Mouse (Mus musculus): ENCODE measurements around the gene Kcnn1. TPM values are rescaled to one million over a fixed set of nuclear protein-coding genes. Genes with fewer than 3 reads are reported as not detected.

Gene Kcnn1
- total and polyA plus RNA-seq, 2 experiments = 6.2 to 8.4 TPM

- Histone ChIP-seq H3K79me2 (ENCODE audit: control insufficient read depth, insufficient read depth, low read length) (peaks cover 3% of the 10 kb centered on the region; the same call in 1 of the 2 replicates), H3K4me3 (ENCODE audit: insufficient read depth, low read depth, low read length) (no peak overlapping the region), H3K27ac (replicated peaks; ENCODE audit: insufficient read depth, low read depth, low read length) (no peak overlapping the region), H3K4me1 (ENCODE audit: control insufficient read depth, insufficient read depth, low read length) (peaks cover 2% of the 10 kb centered on the region), H3K36me3 (ENCODE audit: control insufficient read depth, insufficient read depth, low read length) (peaks cover 13% of the 10 kb centered on the region), H3K27me3 (ENCODE audit: control insufficient read depth, insufficient read depth, low read length) (peaks cover 6% of the 10 kb centered on the region; the same call in 1 of the 2 replicates), H3K9ac (ENCODE audit: low read depth, low read length) (no peak overlapping the region)
- no peak for DNase-seq (ENCODE audit: extremely low read depth, low read depth, low spot score)
- 15% methylated on average over 21 of the region's 21 CpGs for WGBS
- TF ChIP-seq CTCF (IDR thresholded peaks at IDR 0.05; ENCODE audit: low read depth, low read length) (no peak), POLR2A (IDR thresholded peaks at IDR 0.05; ENCODE audit: extremely low read depth, insufficient read depth, low read length) (no peak)
Observed at GRCm38 (mm10) chr8:70891356-70891755, 28.3 kb upstream of the Kcnn1 start.

- no peak for DNase-seq (ENCODE audit: extremely low read depth, low read depth, low spot score)
- peaks cover 6% of the 10 kb centered on the region; the same call in 1 of the 2 replicates for H3K27me3 ChIP-seq (ENCODE audit: control insufficient read depth, insufficient read depth, low read length)
Observed at GRCm38 (mm10) chr8:70890656-70891055, 27.6 kb upstream of the Kcnn1 start.

DNA sequence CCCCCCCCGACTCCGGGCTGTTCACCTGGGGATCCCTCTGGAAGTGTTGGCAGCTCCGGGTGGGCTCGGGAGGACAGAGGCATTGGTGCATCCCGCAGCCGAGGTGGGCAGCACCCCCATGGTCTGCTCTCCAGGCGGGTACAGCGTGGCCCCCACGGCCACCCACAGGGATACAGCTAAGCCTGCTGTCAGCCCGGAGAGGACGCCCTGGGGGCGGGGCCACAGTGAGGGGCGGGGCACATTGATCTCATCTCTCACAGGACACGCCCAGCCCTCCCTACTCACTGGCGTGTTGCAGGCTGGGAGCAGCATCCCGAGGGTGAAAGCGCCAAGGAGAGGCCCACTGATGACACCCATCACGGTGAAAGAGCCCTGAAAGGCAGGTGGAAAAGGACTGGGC lies 24.6 kb upstream of the Kcnn1 start:
- WGBS = 16% methylated on average over 18 of the region's 18 CpGs
- no peak for TF ChIP-seq POLR2A (IDR thresholded peaks at IDR 0.05; ENCODE audit: extremely low read depth, insufficient read depth, low read length)
- TF ChIP-seq CTCF (IDR thresholded peaks at IDR 0.05; ENCODE audit: low read depth, low read length) = no peak
- H3K27ac ChIP-seq (replicated peaks; ENCODE audit: insufficient read depth, low read depth, low read length) = no peak overlapping the region
- H3K4me3 ChIP-seq (ENCODE audit: insufficient read depth, low read depth, low read length) = no peak overlapping the region
- no peak for DNase-seq (ENCODE audit: extremely low read depth, low read depth, low spot score)
- H3K79me2 ChIP-seq (ENCODE audit: control insufficient read depth, insufficient read depth, low read length) = no peaks in the 10 kb centered on the region
- H3K4me1 ChIP-seq (ENCODE audit: control insufficient read depth, insufficient read depth, low read length) = no peaks in the 10 kb centered on the region
- H3K9ac ChIP-seq (ENCODE audit: low read depth, low read length) = no peak overlapping the region
- no peaks in the 10 kb centered on the region for H3K36me3 ChIP-seq (ENCODE audit: control insufficient read depth, insufficient read depth, low read length)
- peaks cover 5% of the 10 kb centered on the region; the same call in 1 of the 2 replicates for H3K27me3 ChIP-seq (ENCODE audit: control insufficient read depth, insufficient read depth, low read length)

More at GRCm38 (mm10) chr8:70890656-70891055, 27.6 kb upstream of the Kcnn1 start:
- Histone ChIP-seq H3K9ac (ENCODE audit: low read depth, low read length) (no peak overlapping the region), H3K27ac (replicated peaks; ENCODE audit: insufficient read depth, low read depth, low read length) (no peak overlapping the region), H3K4me1 (ENCODE audit: control insufficient read depth, insufficient read depth, low read length) (no peaks in the 10 kb centered on the region; the same call in 1 of the 2 replicates), H3K4me3 (ENCODE audit: insufficient read depth, low read depth, low read length) (no peak overlapping the region), H3K36me3 (ENCODE audit: control insufficient read depth, insufficient read depth, low read length) (peaks cover 12% of the 10 kb centered on the region), H3K79me2 (ENCODE audit: control insufficient read depth, insufficient read depth, low read length) (no peaks in the 10 kb centered on the region)
- 90% methylated on average over 5 of the region's 5 CpGs for WGBS
- TF ChIP-seq CTCF (IDR thresholded peaks at IDR 0.05; ENCODE audit: low read depth, low read length) (no peak), POLR2A (IDR thresholded peaks at IDR 0.05; ENCODE audit: extremely low read depth, insufficient read depth, low read length) (no peak)

DNA sequence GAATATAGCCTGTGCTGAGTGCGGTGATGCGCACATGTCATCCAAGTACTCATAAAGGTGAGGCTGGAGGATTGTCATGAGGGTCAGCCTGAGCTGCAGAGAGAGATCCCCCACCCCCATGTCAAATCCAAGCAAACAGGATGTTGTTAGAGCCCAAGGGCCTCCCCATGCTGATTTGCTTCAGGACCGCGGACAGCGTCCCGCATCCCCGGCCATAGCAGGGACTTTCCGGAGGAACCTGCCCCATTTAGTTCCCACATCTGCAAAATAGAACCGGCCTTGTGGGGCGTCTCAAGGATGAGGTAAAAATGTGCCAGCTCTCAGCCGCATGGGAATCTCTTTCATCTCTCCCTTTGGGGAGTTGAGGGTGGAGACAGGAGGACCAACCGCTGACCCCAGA lies 22.6 kb upstream of the Kcnn1 start:
- TF ChIP-seq CTCF (IDR thresholded peaks at IDR 0.05; ENCODE audit: low read depth, low read length) = no peak
- no peak for TF ChIP-seq POLR2A (IDR thresholded peaks at IDR 0.05; ENCODE audit: extremely low read depth, insufficient read depth, low read length)
- H3K27ac ChIP-seq (replicated peaks; ENCODE audit: insufficient read depth, low read depth, low read length) = no peak overlapping the region
- 21% methylated on average over 12 of the region's 12 CpGs for WGBS
- no peaks in the 10 kb centered on the region for H3K36me3 ChIP-seq (ENCODE audit: control insufficient read depth, insufficient read depth, low read length)
- no peaks in the 10 kb centered on the region for H3K4me1 ChIP-seq (ENCODE audit: control insufficient read depth, insufficient read depth, low read length)
- no peak overlapping the region for H3K4me3 ChIP-seq (ENCODE audit: insufficient read depth, low read depth, low read length)
- DNase-seq (ENCODE audit: extremely low read depth, low read depth, low spot score) = no peak
- no peaks in the 10 kb centered on the region; the same call in 1 of the 2 replicates for H3K27me3 ChIP-seq (ENCODE audit: control insufficient read depth, insufficient read depth, low read length)
- no peak overlapping the region for H3K9ac ChIP-seq (ENCODE audit: low read depth, low read length)
- H3K79me2 ChIP-seq (ENCODE audit: control insufficient read depth, insufficient read depth, low read length) = no peaks in the 10 kb centered on the region

- H3K4me1 ChIP-seq (ENCODE audit: control insufficient read depth, insufficient read depth, low read length) = no peaks in the 10 kb centered on the region
- H3K36me3 ChIP-seq (ENCODE audit: control insufficient read depth, insufficient read depth, low read length) = no peaks in the 10 kb centered on the region
- H3K4me3 ChIP-seq (ENCODE audit: insufficient read depth, low read depth, low read length) = no peak overlapping the region
- no peaks in the 10 kb centered on the region; the same call in 1 of the 2 replicates for H3K27me3 ChIP-seq (ENCODE audit: control insufficient read depth, insufficient read depth, low read length)
- H3K9ac ChIP-seq (ENCODE audit: low read depth, low read length) = no peak overlapping the region
- TF ChIP-seq CTCF (IDR thresholded peaks at IDR 0.05; ENCODE audit: low read depth, low read length) (no peak), POLR2A (IDR thresholded peaks at IDR 0.05; ENCODE audit: extremely low read depth, insufficient read depth, low read length) (no peak)
- no peak overlapping the region for H3K27ac ChIP-seq (replicated peaks; ENCODE audit: insufficient read depth, low read depth, low read length)
- H3K79me2 ChIP-seq (ENCODE audit: control insufficient read depth, insufficient read depth, low read length) = no peaks in the 10 kb centered on the region
- no peak for DNase-seq (ENCODE audit: extremely low read depth, low read depth, low spot score)
- 75% methylated on average over 10 of the region's 10 CpGs for WGBS
Observed at GRCm38 (mm10) chr8:70884683-70885082, 21.6 kb upstream of the Kcnn1 start.

DNA sequence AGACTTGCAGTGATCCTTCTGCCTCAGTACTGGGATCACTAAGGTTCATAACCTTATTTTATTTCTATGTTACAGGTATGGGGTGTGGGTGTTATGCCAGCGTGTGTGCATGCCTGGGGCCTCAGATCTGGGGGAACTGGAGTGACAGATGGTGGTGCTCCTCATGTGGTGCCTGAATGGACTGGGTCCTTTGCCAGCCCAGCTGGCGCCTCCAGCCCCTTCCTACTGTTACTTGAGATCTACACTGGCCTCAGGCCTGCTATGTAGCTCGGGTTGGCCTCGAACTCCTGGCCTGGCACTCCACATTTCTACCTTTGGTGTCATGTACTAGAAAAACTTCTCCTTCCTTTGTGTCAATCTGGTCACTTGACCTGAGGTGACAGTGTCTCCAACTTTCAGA lies 21.1 kb upstream of the Kcnn1 start:
- DNase-seq (ENCODE audit: extremely low read depth, low read depth, low spot score) = no peak
- H3K79me2 ChIP-seq (ENCODE audit: control insufficient read depth, insufficient read depth, low read length) = no peaks in the 10 kb centered on the region
- H3K4me3 ChIP-seq (ENCODE audit: insufficient read depth, low read depth, low read length) = no peak overlapping the region
- no peaks in the 10 kb centered on the region for H3K4me1 ChIP-seq (ENCODE audit: control insufficient read depth, insufficient read depth, low read length)
- no peaks in the 10 kb centered on the region for H3K36me3 ChIP-seq (ENCODE audit: control insufficient read depth, insufficient read depth, low read length)
- TF ChIP-seq POLR2A (IDR thresholded peaks at IDR 0.05; ENCODE audit: extremely low read depth, insufficient read depth, low read length) (no peak), CTCF (IDR thresholded peaks at IDR 0.05; ENCODE audit: low read depth, low read length) (no peak)
- H3K27me3 ChIP-seq (ENCODE audit: control insufficient read depth, insufficient read depth, low read length) = no peaks in the 10 kb centered on the region; the same call in 1 of the 2 replicates
- H3K9ac ChIP-seq (ENCODE audit: low read depth, low read length) = no peak overlapping the region
- WGBS = 81% methylated on average over 4 of the region's 4 CpGs
- no peak overlapping the region for H3K27ac ChIP-seq (replicated peaks; ENCODE audit: insufficient read depth, low read depth, low read length)
